Mouse (Mus musculus) liver, adult 2 months (tissue): ENCODE results near the gene Lrig1.

ENCODE experiments used
- CTCF ChIP-seq: fragments of 200-500 bp; IDR thresholded peaks from 2 replicates; pipeline ENCODE4 v1.5.1; 2011; ENCODE audit warnings: low read depth, low read length, control low read depth
- POLR2A ChIP-seq: fragments of 200-500 bp; IDR thresholded peaks from 2 replicates; pipeline ENCODE4 v1.6.1; 2011; ENCODE audit warnings: low read length, control low read depth; ENCODE audit not compliant: insufficient read depth; ENCODE audit errors: extremely low read depth

GRCm38 (mm10) chr6:94705931-94706330, 6.0 kb upstream of the Lrig1 start:
- TF ChIP-seq CTCF, result no peak
- no peak for TF ChIP-seq POLR2A
